Mouse (Mus musculus) CH12.LX (cell line): ENCODE measurements at regions not wholly inside any gene's neighbourhood (a gene's known extent, or its start where the extent isn't known, plus 50 kb on each side); places are given as distances from the start of the nearest gene placed in this dataset.
"Not testable (repeated sequence)": the region's sequence is repeated elsewhere in the genome, so short reads cannot be mapped to it uniquely, and the experiment has no call there.

Experiments
- DNase-seq: peaks from one replicate; pipeline ENCODE4 v3.0.0-alpha.2; 2013; ENCODE audit errors: extremely low read depth
- H3K27ac ChIP-seq: 2 replicates; pipeline ENCODE4 v1.5.1; 2012; ENCODE audit warnings: low read depth, mild to moderate bottlenecking, control low read depth, moderate library complexity; ENCODE audit not compliant: insufficient read depth
- H3K27me3 ChIP-seq: replicated peaks from 2 replicates; pipeline ENCODE3; 2012; ENCODE audit warnings: inconsistent platforms
- H3K36me3 ChIP-seq, 2 experiments: replicated peaks in 1 of 2; 2 replicates each; pipeline versions ENCODE3 to v1.6.1; 2012; ENCODE audit warnings: inconsistent platforms in 1 of 2, low read length in 1 of 2, mild to moderate bottlenecking in 1 of 2, mixed read lengths in 1 of 2, moderate library complexity in 1 of 2; ENCODE audit not compliant: control insufficient read depth in 1 of 2, insufficient read depth in 1 of 2
- H3K4me1 ChIP-seq, 2 experiments: 2 replicates each; pipeline ENCODE4 v1.6.1; 2012; ENCODE audit warnings: inconsistent platforms in 1 of 2, moderate library complexity in 1 of 2; ENCODE audit not compliant: insufficient read depth in 2 of 2, control insufficient read depth in 1 of 2
- H3K4me2 ChIP-seq: 2 replicates; pipeline ENCODE4 v1.6.1; 2012; ENCODE audit warnings: low read depth, mild to moderate bottlenecking, control low read depth; ENCODE audit not compliant: poor library complexity, insufficient read depth, severe bottlenecking
- H3K4me3 ChIP-seq, 3 experiments: fragments of 150-350 bp in 1 of 3; sonication (generic) in 1 of 3; replicated peaks in 1 of 3; 2 replicates each; pipeline versions ENCODE3 to v1.5.1; 2011 to 2012; ENCODE audit warnings: low read depth in 2 of 3, low read length in 2 of 3, mild to moderate bottlenecking in 2 of 3, moderate library complexity in 2 of 3, control low read depth in 1 of 3, improper control_type of control experiment in 1 of 3, inconsistent platforms in 1 of 3, mixed read lengths in 1 of 3; ENCODE audit not compliant: poor library complexity in 1 of 3
- H3K79me2 ChIP-seq: replicated peaks from 2 replicates; pipeline ENCODE4 v1.6.1; 2012; ENCODE audit warnings: mild to moderate bottlenecking, moderate library complexity; ENCODE audit not compliant: control insufficient read depth, poor library complexity, insufficient read depth, severe bottlenecking; ENCODE audit errors: extremely low read depth
- H3K9ac ChIP-seq: 2 replicates; pipeline ENCODE4 v1.6.1; 2012; ENCODE audit warnings: low read depth, mild to moderate bottlenecking, control low read depth, moderate library complexity; ENCODE audit not compliant: insufficient read depth
- H3K9me3 ChIP-seq: replicated peaks from 2 replicates; pipeline ENCODE3; 2012; ENCODE audit warnings: low read length, inconsistent platforms, mixed read lengths
- CHD1 ChIP-seq: IDR thresholded peaks from 2 replicates; pipeline ENCODE4 v1.6.1; 2012; ENCODE audit warnings: low read depth, low read length, improper control_type of control experiment, inconsistent platforms
- E2F4 ChIP-seq: IDR thresholded peaks from 2 replicates; pipeline ENCODE4 v1.6.1; 2011; ENCODE audit warnings: low read depth, low read length, improper control_type of control experiment; ENCODE audit not compliant: insufficient replicate concordance
- ELF1 ChIP-seq: IDR thresholded peaks from 2 replicates; pipeline ENCODE4 v1.6.1; 2014; ENCODE audit warnings: low read depth, mild to moderate bottlenecking, inconsistent platforms, low read length, improper control_type of control experiment
- EP300 ChIP-seq: IDR thresholded peaks from 2 replicates; pipeline ENCODE4 v1.6.1; 2011; ENCODE audit warnings: low read length, improper control_type of control experiment
- ETS1 ChIP-seq: conservative IDR thresholded peaks from 2 replicates; pipeline ENCODE4 v1.6.1; 2012; ENCODE audit warnings: low read depth, mild to moderate bottlenecking, inconsistent platforms, low read length, improper control_type of control experiment, moderate library complexity
- IRF4 ChIP-seq: IDR thresholded peaks from 2 replicates; pipeline ENCODE4 v1.6.1; 2014; ENCODE audit warnings: low read depth, mild to moderate bottlenecking, inconsistent platforms, low read length, improper control_type of control experiment
- KAT2A ChIP-seq: IDR thresholded peaks from 2 replicates; pipeline ENCODE4 v1.6.1; 2012; ENCODE audit warnings: low read length, improper control_type of control experiment, inconsistent platforms; ENCODE audit not compliant: insufficient replicate concordance
- MAX ChIP-seq: IDR thresholded peaks from 2 replicates; pipeline ENCODE4 v1.6.1; 2011; ENCODE audit warnings: low read length, improper control_type of control experiment
- MEF2A ChIP-seq: IDR thresholded peaks from 2 replicates; pipeline ENCODE4 v1.6.1; 2014; ENCODE audit warnings: low read depth, mild to moderate bottlenecking, inconsistent platforms, low read length, improper control_type of control experiment, borderline replicate concordance
- MYC ChIP-seq: IDR thresholded peaks from 2 replicates; pipeline ENCODE4 v1.6.1; 2011; ENCODE audit warnings: low read depth, mild to moderate bottlenecking, improper control_type of control experiment, low read length
- PAX5 ChIP-seq: IDR thresholded peaks from 2 replicates; pipeline ENCODE4 v1.6.1; 2012; ENCODE audit warnings: low read length, inconsistent platforms, mixed read lengths
- POLR2A ChIP-seq: IDR thresholded peaks from 2 replicates; pipeline ENCODE4 v1.6.1; 2011; ENCODE audit warnings: low read depth, mild to moderate bottlenecking, improper control_type of control experiment, low read length
- POLR2AphosphoS2 ChIP-seq: IDR thresholded peaks from 2 replicates; pipeline ENCODE4 v1.6.1; 2011; ENCODE audit warnings: low read depth, low read length, improper control_type of control experiment
- RAD21 ChIP-seq: IDR thresholded peaks from 2 replicates; pipeline ENCODE4 v1.6.1; 2011; ENCODE audit warnings: low read depth, mild to moderate bottlenecking, low read length, improper control_type of control experiment, moderate library complexity
- SMC3 ChIP-seq: IDR thresholded peaks from 2 replicates; pipeline ENCODE4 v1.6.1; 2011; ENCODE audit warnings: low read depth, low read length, improper control_type of control experiment
- TCF12 ChIP-seq: IDR thresholded peaks from 2 replicates; pipeline ENCODE4 v1.6.1; 2014; ENCODE audit warnings: low read depth, mild to moderate bottlenecking, inconsistent platforms, low read length, improper control_type of control experiment
- USF2 ChIP-seq: conservative IDR thresholded peaks from 2 replicates; pipeline ENCODE4 v1.6.1; 2011; ENCODE audit warnings: low read depth, low read length, improper control_type of control experiment
- ZKSCAN1 ChIP-seq: IDR thresholded peaks from 2 replicates; pipeline ENCODE4 v1.6.1; 2012; ENCODE audit warnings: low read depth, inconsistent platforms, low read length, improper control_type of control experiment, borderline replicate concordance
- ZNF384 ChIP-seq: IDR thresholded peaks from 2 replicates; pipeline ENCODE4 v1.6.1; 2012; ENCODE audit warnings: low read depth, low read length, improper control_type of control experiment, inconsistent platforms
- dilution Hi-C: fragments of 300-500 bp; cut with MboI; formaldehyde crosslinking; loops from 2 replicates; pipeline ENCODE4 v1.14.3; 2020; ENCODE audit warnings: low sequenced_read_pairs; ENCODE audit not compliant: extremely low pct_unique_long_range_greater_than_20kb, extremely low pct_ligation_motif_present
- in situ Hi-C: fragments of 300-500 bp; cut with MboI; formaldehyde crosslinking; loops from 3 replicates; pipeline ENCODE4 v1.14.3; 2019; ENCODE audit warnings: low sequenced_read_pairs, low pct_ligation_motif_present, low pct_unique_long_range_greater_than_20kb, mixed read lengths

GRCm38 (mm10) chr19:51533221-51533620, 730.9 kb upstream of the Ins1 start:
- no peak overlapping the region for H3K9ac ChIP-seq
- in situ Hi-C loops: no loop called here
- H3K36me3 ChIP-seq: no peaks in the 10 kb centered on the region
- TF ChIP-seq POLR2AphosphoS2 (no peak), IRF4 (no peak), POLR2A (no peak)
- H3K4me1 ChIP-seq: no peaks in the 10 kb centered on the region
- dilution Hi-C loops: no loop called here
- no peak overlapping the region for H3K4me2 ChIP-seq
- H3K27ac ChIP-seq: no peak overlapping the region
- H3K27me3 ChIP-seq: no peaks in the 10 kb centered on the region
- H3K9me3 ChIP-seq: peaks cover 25% of the 10 kb centered on the region
- DNase-seq: no peak
- no peak overlapping the region for H3K4me3 ChIP-seq
- no peaks in the 10 kb centered on the region for H3K79me2 ChIP-seq

DNA sequence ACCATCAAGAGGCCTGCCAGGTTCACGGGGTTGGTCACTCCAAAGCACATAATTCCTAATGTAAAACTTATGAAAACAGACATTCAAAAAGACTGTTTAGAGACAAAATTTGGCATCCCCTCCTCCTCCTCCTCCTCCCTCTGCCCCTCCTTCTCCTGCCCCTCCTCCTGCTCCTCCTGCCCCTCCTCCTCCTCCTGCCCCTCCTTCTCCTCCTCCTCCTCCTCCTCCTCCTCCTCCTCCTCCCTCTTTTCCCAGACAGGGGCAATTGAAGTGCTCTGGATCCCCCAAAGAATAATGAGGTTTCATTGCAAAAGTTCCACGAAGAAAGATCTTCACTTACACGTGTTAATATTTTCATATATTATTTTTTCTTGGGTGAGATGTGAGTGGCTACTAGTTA, 729.7 kb upstream of the Ins1 start:
- H3K9me3 ChIP-seq: peaks cover 21% of the 10 kb centered on the region
- no peak overlapping the region for H3K4me2 ChIP-seq
- H3K27ac ChIP-seq: no peak overlapping the region
- no peak for DNase-seq
- no peaks in the 10 kb centered on the region for H3K36me3 ChIP-seq
- no peak overlapping the region for H3K9ac ChIP-seq
- no peak overlapping the region for H3K4me3 ChIP-seq
- no peaks in the 10 kb centered on the region for H3K27me3 ChIP-seq
- H3K79me2 ChIP-seq: no peaks in the 10 kb centered on the region
- dilution Hi-C loops: no loop called here
- H3K4me1 ChIP-seq: no peaks in the 10 kb centered on the region
- no peak for TF ChIP-seq ETS1
- TF ChIP-seq MAX: no peak
- no peak for TF ChIP-seq TCF12
- TF ChIP-seq KAT2A: no peak
- no peak for TF ChIP-seq USF2
- no peak for TF ChIP-seq MYC
- no peak for TF ChIP-seq RAD21
- TF ChIP-seq ZKSCAN1: no peak
- TF ChIP-seq CHD1: no peak
- no peak for TF ChIP-seq MEF2A
- TF ChIP-seq ZNF384: no peak
- no peak for TF ChIP-seq PAX5
- TF ChIP-seq POLR2A: no peak
- TF ChIP-seq SMC3: no peak
- no peak for TF ChIP-seq E2F4
- TF ChIP-seq ELF1: no peak
- TF ChIP-seq IRF4: no peak
- no peak for TF ChIP-seq EP300
- in situ Hi-C loops: no loop called here

- H3K9ac ChIP-seq, DNase-seq, H3K4me3 ChIP-seq, H3K27ac ChIP-seq, H3K36me3 ChIP-seq, H3K79me2 ChIP-seq, dilution Hi-C loops, in situ Hi-C loops, H3K27me3 ChIP-seq, H3K4me2 ChIP-seq, H3K4me1 ChIP-seq: not testable (repeated sequence)
- H3K9me3 ChIP-seq: peaks cover 10% of the 10 kb centered on the region
Measured at GRCm38 (mm10) chr19:51552040-51552439, 712.1 kb upstream of the Ins1 start.
